Mouse (Mus musculus) central nervous system, embryonic 11.5 days (tissue): Measurements from ENCODE around the gene Cmtm6. TPM values are rescaled to one million over a fixed set of nuclear protein-coding genes. Genes with fewer than 3 reads are reported as not detected.

Experiments used
- polyA plus RNA-seq: library from polyadenylated mRNA; depleted of rRNA; stranded (reverse); fragments of >200 nt; gene quantifications from 2 replicates; pipeline ENCODE4 v1.2.3, GENCODE M21; 2012; rRNA removed

Cmtm6 gene
- polyA plus RNA-seq = 15.9 and 20.5 TPM in 2 replicates

GRCm38 (mm10) chr9:114731011-114731755, at the start of gene Cmtm6:
Gene Cmtm6, plus strand, starts transcription at chr9:114731116.

GRCm38 (mm10) chr9:114688252-114688952, 42.5 kb upstream of the Cmtm6 start, which contains the start of gene Dync1li1:
Gene Dync1li1, plus strand, starts transcription at chr9:114688790.

GRCm38 (mm10) chr9:114781526-114782212, 50.8 kb downstream of the Cmtm6 start, which contains the start of gene Cmtm7:
Gene Cmtm7, minus strand, starts transcription at chr9:114781856.

Other genes with a start within 250 kb of the Cmtm6 start
- gene Ccr4, start 226.2 kb upstream of the Cmtm6 start, polyA plus RNA-seq = 0.05 and 0.07 TPM in 2 replicates
- gene C130032M10Rik, start 215.4 kb upstream of the Cmtm6 start, polyA plus RNA-seq = 0.12 TPM in 1 of 2 replicates, not detected in the other
- gene Trim71, start 166.7 kb upstream of the Cmtm6 start, polyA plus RNA-seq = 2.8 and 2.9 TPM in 2 replicates
- 70.4 and 82.1 TPM in 2 replicates for gene Cnot10, start 90.9 kb upstream of the Cmtm6 start, polyA plus RNA-seq
- gene Dync1li1, start 42.3 kb upstream of the Cmtm6 start, polyA plus RNA-seq = 57.8 and 58.4 TPM in 2 replicates
- 27.4 and 53.7 TPM in 2 replicates for gene Cmtm7, start 50.7 kb downstream of the Cmtm6 start, polyA plus RNA-seq
- 12.0 and 12.4 TPM in 2 replicates for gene Cmtm8, start 113.0 kb downstream of the Cmtm6 start, polyA plus RNA-seq
- gene Gpd1l, start 202.9 kb downstream of the Cmtm6 start, polyA plus RNA-seq = 12.0 and 12.7 TPM in 2 replicates
- gene Osbpl10, start 247.5 kb downstream of the Cmtm6 start, polyA plus RNA-seq = 4.3 and 4.4 TPM in 2 replicates